Comparison of ENCODE assay signal across 21 mouse cellular contexts in the genomic region with DNA sequence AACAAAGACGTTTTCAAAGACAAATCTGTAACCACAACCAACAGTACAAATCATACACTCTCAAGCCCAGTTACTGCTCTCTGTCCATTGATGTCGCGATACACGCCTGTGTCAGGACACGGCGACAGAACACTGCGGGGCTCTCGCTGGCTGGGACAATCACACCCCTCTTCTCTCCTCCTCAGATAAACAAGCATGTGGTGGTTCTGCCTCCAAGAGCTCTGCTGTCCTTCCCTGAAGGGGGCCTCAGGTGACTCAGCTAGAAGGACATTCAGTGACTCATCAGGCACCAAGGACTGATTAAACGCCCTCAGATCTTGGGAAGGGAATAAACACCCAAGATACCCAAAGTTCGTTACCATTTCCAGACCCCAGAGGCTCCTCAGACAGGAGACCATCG.
DNase-seq lines count a peak whose midpoint lies in the region.
"Had no signal": no experiment of that assay in that cellular context is flagged by ENCODE, and none has a peak within 500 bp of the region (broad histone marks: within the 10 kb centered on the region; RNA-seq: fewer than 3 reads in every experiment).

No protein-coding gene starts in this region.

- no peak overlapping the region for H3K27ac ChIP-seq in hindbrain, embryonic 10.5 days
- H3K27ac ChIP-seq: embryonic facial prominence, embryonic 10.5 days; forebrain, embryonic 13.5 days; gastrocnemius, adult 2 months; heart, embryonic 13.5 days; hindbrain, embryonic 13.5 days; hindbrain, postnatal 0 days had no signal

- no peak overlapping the region for H3K4me3 ChIP-seq in hindbrain, embryonic 10.5 days
- H3K4me3 ChIP-seq: embryonic facial prominence, embryonic 10.5 days; forebrain, embryonic 13.5 days; gastrocnemius, adult 2 months; heart, embryonic 13.5 days; hindbrain, embryonic 13.5 days had no signal

- H3K36me3 ChIP-seq in hindbrain, embryonic 10.5 days, result no peaks in the 10 kb centered on the region
- H3K36me3 ChIP-seq: embryonic facial prominence, embryonic 10.5 days; G1E; heart, embryonic 13.5 days; hindbrain, embryonic 13.5 days had no signal

- H3K9me3 ChIP-seq in hindbrain, embryonic 10.5 days, result no peaks in the 10 kb centered on the region
- H3K9me3 ChIP-seq: embryonic facial prominence, embryonic 10.5 days; G1E; heart, embryonic 13.5 days; hindbrain, embryonic 13.5 days had no signal

- H3K4me1 ChIP-seq in hindbrain, embryonic 10.5 days (replicated peaks), result no peaks in the 10 kb centered on the region
- H3K4me1 ChIP-seq: embryonic facial prominence, embryonic 10.5 days; forebrain, embryonic 13.5 days; heart, embryonic 13.5 days had no signal

- DNase-seq in ovary, adult 18-20 months (ENCODE audit: low spot score), result peak; percentile 15
- no peak for DNase-seq in ovary, postnatal 14 days (ENCODE audit: low spot score)
- peak; percentile 25 to 26 for DNase-seq in adrenal gland, adult 18-20 months (ENCODE audit: low spot score in 2 of 2)
- peak; percentile 42 for DNase-seq in adrenal gland, postnatal 14 days
- no peak for DNase-seq in frontal cortex, postnatal 25 days (ENCODE audit: low spot score in 2 of 2)
- no peak for DNase-seq in hindbrain, embryonic 10.5 days (ENCODE audit: low spot score)
- no peak for DNase-seq in layer of hippocampus, adult 18-20 months (ENCODE audit: low spot score in 2 of 2)
- no peak for DNase-seq in neural tube, embryonic 10.5 days (ENCODE audit: extremely low spot score, low spot score)
- DNase-seq: cerebellum, adult 2 months; cerebellum, postnatal 10 days; forebrain, postnatal 0 days; gastrocnemius, adult 2 months; gastrocnemius, postnatal 25 days; heart, postnatal 4 days; kidney, adult 11 months had no signal

- 89% methylated on average over 11 of the region's 11 CpGs for WGBS in hindbrain, embryonic 10.5 days

- H3K27me3 ChIP-seq in hindbrain, embryonic 10.5 days (ENCODE audit: insufficient read depth, poor library complexity, severe bottlenecking), result no peaks in the 10 kb centered on the region
- H3K27me3 ChIP-seq: forebrain, embryonic 13.5 days; hindbrain, embryonic 13.5 days had no signal

Comparison
In these comparisons a context has a peak if more than half of its experiments do, and no peak if none do; other contexts are left out.
1. DNase-seq: peak in ovary, adult 18-20 months (single experiment), adrenal gland, adult 18-20 months (2 of 2) and adrenal gland, postnatal 14 days (single experiment); none in ovary, postnatal 14 days (single experiment), frontal cortex, postnatal 25 days (0 of 2), hindbrain, embryonic 10.5 days (single experiment), layer of hippocampus, adult 18-20 months (0 of 2) and neural tube, embryonic 10.5 days (single experiment).